Mouse (Mus musculus) ES-E14 (cell line): ENCODE measurements at regions not wholly inside any gene's neighbourhood (a gene's known extent, or its start where the extent isn't known, plus 50 kb on each side); places are given as distances from the start of the nearest gene placed in this dataset.

Experiments
- DNase-seq: peaks from one replicate; pipeline ENCODE4 v3.0.0-alpha.2; 2013; ENCODE audit warnings: low read depth, low spot score
- H3K27ac ChIP-seq: 2 replicates; pipeline ENCODE4 v1.5.1; 2012; ENCODE audit warnings: low read depth, mild to moderate bottlenecking, low read length, moderate library complexity, mixed read lengths; ENCODE audit not compliant: poor library complexity, insufficient read depth, severe bottlenecking
- H3K36me3 ChIP-seq: 2 replicates; pipeline ENCODE4 v1.6.1; 2012; ENCODE audit warnings: mild to moderate bottlenecking, low read length, moderate library complexity, mixed read lengths; ENCODE audit not compliant: control insufficient read depth, poor library complexity, insufficient read depth, severe bottlenecking
- H3K4me1 ChIP-seq, 2 experiments: fragments of 150-350 bp in 1 of 2; sonication (generic) in 1 of 2; 2 replicates each; pipeline ENCODE4 v1.6.1; 2012; ENCODE audit warnings: low read length in 2 of 2, mild to moderate bottlenecking in 1 of 2, mixed read lengths in 1 of 2; ENCODE audit not compliant: control insufficient read depth in 2 of 2, insufficient read depth in 2 of 2, poor library complexity in 1 of 2
- H3K4me3 ChIP-seq, 2 experiments: fragments of 150-350 bp in 1 of 2; sonication (generic) in 1 of 2; 2 replicates each; pipeline ENCODE4 v1.5.1; 2012; ENCODE audit warnings: low read length in 2 of 2, low read depth in 1 of 2, mild to moderate bottlenecking in 1 of 2, mixed read lengths in 1 of 2; ENCODE audit not compliant: insufficient read depth in 1 of 2, poor library complexity in 1 of 2, severe bottlenecking in 1 of 2
- H3K9ac ChIP-seq: 2 replicates; pipeline ENCODE4 v1.6.1; 2012; ENCODE audit warnings: low read depth, mild to moderate bottlenecking, low read length, mixed read lengths; ENCODE audit not compliant: poor library complexity, insufficient read depth, severe bottlenecking
- H3K9me3 ChIP-seq: fragments of 150-350 bp; sonication (generic); 2 replicates; pipeline ENCODE4 v1.6.1; 2012; ENCODE audit warnings: low read depth, mild to moderate bottlenecking, low read length; ENCODE audit not compliant: control insufficient read depth, insufficient read depth
- CHD2 ChIP-seq: IDR thresholded peaks from 2 replicates; pipeline ENCODE4 v1.6.1; 2014; ENCODE audit warnings: mild to moderate bottlenecking, low read depth, low read length, inconsistent platforms
- HCFC1 ChIP-seq: IDR thresholded peaks from 2 replicates; pipeline ENCODE4 v1.6.1; 2012; ENCODE audit warnings: low read length, inconsistent platforms, borderline replicate concordance; ENCODE audit not compliant: insufficient read depth
- MAFK ChIP-seq: IDR thresholded peaks from 2 replicates; pipeline ENCODE4 v1.6.1; 2014; ENCODE audit warnings: mild to moderate bottlenecking, low read depth, low read length, inconsistent platforms; ENCODE audit not compliant: insufficient read depth
- ZC3H11A ChIP-seq: IDR thresholded peaks from 2 replicates; pipeline ENCODE4 v1.6.1; 2012; ENCODE audit warnings: low read depth, mild to moderate bottlenecking, inconsistent platforms, low read length, borderline replicate concordance
- ZNF384 ChIP-seq: IDR thresholded peaks from 2 replicates; pipeline ENCODE4 v1.6.1; 2012; ENCODE audit warnings: low read depth, low read length, inconsistent platforms
- in situ Hi-C, 2 experiments: fragments of 600-800 bp; cut with MboI; formaldehyde crosslinking; loops; one replicate each; pipeline ENCODE4 v1.15.1; 2025; ENCODE audit warnings: low sequenced_read_pairs in 2 of 2, inconsistent platforms in 1 of 2; ENCODE audit not compliant: unreplicated experiment in 2 of 2

GRCm38 (mm10) chr4:34226089-34226840 lies 176.3 kb upstream of the Spaca1 start:
- Histone ChIP-seq H3K4me3 (no peak overlapping the region), H3K4me1 (no peaks in the 10 kb centered on the region), H3K36me3 (no peaks in the 10 kb centered on the region), H3K9me3 (no peaks in the 10 kb centered on the region), H3K27ac (no peak overlapping the region), H3K9ac (no peak overlapping the region)
- in situ Hi-C loops, result no loop called here
- no peak for DNase-seq
- TF ChIP-seq ZC3H11A (no peak), ZNF384 (no peak), CHD2 (no peak), HCFC1 (no peak), MAFK (no peak)

DNA sequence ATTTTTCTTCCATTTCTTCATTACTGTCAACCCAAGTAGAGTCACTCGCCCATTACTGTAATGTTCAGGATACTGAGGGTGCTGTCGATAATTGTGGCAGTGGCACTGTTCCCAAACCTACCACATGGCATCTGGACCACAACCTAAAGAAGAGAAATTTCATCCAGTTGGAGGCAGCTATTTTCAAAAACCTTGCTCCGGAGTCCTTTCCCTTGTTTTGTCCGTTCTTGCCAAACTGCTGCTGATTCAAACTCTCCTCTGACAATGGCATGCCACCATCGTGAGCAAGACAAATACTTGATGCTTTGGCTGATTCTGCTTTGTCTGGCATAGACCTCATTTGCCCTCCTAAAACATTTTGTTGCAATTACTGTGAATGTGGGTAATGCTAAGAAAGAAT lies 176.9 kb upstream of the Spaca1 start:
- in situ Hi-C loops, result no loop called here
- H3K4me3 ChIP-seq, result no peak overlapping the region
- H3K4me1 ChIP-seq, result no peaks in the 10 kb centered on the region
- H3K27ac ChIP-seq, result no peak overlapping the region
- no peaks in the 10 kb centered on the region for H3K36me3 ChIP-seq
- no peaks in the 10 kb centered on the region for H3K9me3 ChIP-seq
- TF ChIP-seq CHD2, result no peak
- TF ChIP-seq HCFC1, result no peak
- no peak for TF ChIP-seq MAFK
- TF ChIP-seq ZC3H11A, result no peak
- TF ChIP-seq ZNF384, result no peak
- H3K9ac ChIP-seq, result no peak overlapping the region
- DNase-seq, result no peak

GRCm38 (mm10) chr4:34227611-34228010 lies 177.6 kb upstream of the Spaca1 start:
- H3K27ac ChIP-seq, result no peak overlapping the region
- no peak for TF ChIP-seq CHD2
- no peak for TF ChIP-seq MAFK
- TF ChIP-seq ZNF384, result no peak
- TF ChIP-seq ZC3H11A, result no peak
- no peak for TF ChIP-seq HCFC1

DNA sequence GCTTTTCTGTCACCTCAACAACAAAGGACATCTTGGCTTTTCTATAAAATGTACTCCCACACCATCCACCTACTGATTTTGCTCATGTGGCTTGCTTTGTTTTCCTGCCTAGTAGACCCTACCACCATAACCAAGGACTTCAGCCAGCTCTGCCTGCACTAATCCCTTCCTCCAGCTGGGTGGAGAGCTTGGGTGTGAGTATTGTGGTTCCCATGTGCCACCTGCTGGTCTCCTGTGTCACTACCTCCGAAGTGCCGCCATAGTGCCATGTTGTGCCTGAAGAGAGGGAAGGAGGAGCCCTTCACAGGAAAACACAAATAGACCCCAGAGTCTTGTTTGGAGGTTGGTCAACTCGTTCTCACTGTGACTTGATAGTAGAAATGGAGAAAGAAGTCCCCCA lies 181.3 kb upstream of the Spaca1 start:
- in situ Hi-C loops, result no loop called here
- H3K4me1 ChIP-seq, result no peaks in the 10 kb centered on the region
- TF ChIP-seq MAFK (no peak), ZC3H11A (peak; percentile 97), CHD2 (no peak), HCFC1 (no peak)

More at GRCm38 (mm10) chr4:34227611-34228010, 177.6 kb upstream of the Spaca1 start:
- in situ Hi-C loops, result no loop called here
- no peak overlapping the region for H3K4me3 ChIP-seq
- H3K9ac ChIP-seq, result no peak overlapping the region
- H3K4me1 ChIP-seq, result no peaks in the 10 kb centered on the region
- H3K36me3 ChIP-seq, result no peaks in the 10 kb centered on the region
- DNase-seq, result no peak
- H3K9me3 ChIP-seq, result no peaks in the 10 kb centered on the region

GRCm38 (mm10) chr4:34234204-34234603 lies 184.2 kb upstream of the Spaca1 start:
- DNase-seq, result no peak

More for the DNA sequence above, 181.3 kb upstream of the Spaca1 start:
- Histone ChIP-seq H3K9me3 (no peaks in the 10 kb centered on the region), H3K36me3 (no peaks in the 10 kb centered on the region), H3K9ac (no peak overlapping the region), H3K4me3 (no peak overlapping the region), H3K27ac (no peak overlapping the region)
- DNase-seq, result peak; percentile 60

More at GRCm38 (mm10) chr4:34234204-34234603, 184.2 kb upstream of the Spaca1 start:
- no peak for TF ChIP-seq MAFK
- TF ChIP-seq HCFC1, result no peak
- TF ChIP-seq ZNF384, result no peak
- Histone ChIP-seq H3K9me3 (no peaks in the 10 kb centered on the region), H3K27ac (no peak overlapping the region), H3K9ac (no peak overlapping the region), H3K4me3 (no peak overlapping the region), H3K36me3 (no peaks in the 10 kb centered on the region), H3K4me1 (no peaks in the 10 kb centered on the region)
- in situ Hi-C loops, result no loop called here
